Mouse (Mus musculus) adrenal gland, postnatal 10 days (tissue): ENCODE measurements around the gene Dnajb9. TPM values are rescaled to one million over a fixed set of nuclear protein-coding genes. Genes with fewer than 3 reads are reported as not detected.

Source experiments
- microRNA-seq: library from miRNA; unstranded; fragments of <30 nt; microRNA quantifications from one replicate; pipeline ENCODE4 v1.2.0, GENCODE M21; 2021
- total RNA-seq, 2 experiments: library from RNA; stranded (reverse); gene quantifications; 2 replicates each; pipeline ENCODE4 v1.2.3; 2021

Dnajb9 gene
- total RNA-seq, 2 experiments from 2014 or later, result 27.0 to 41.1 TPM

Small RNA genes lying within 50 kb of the gene (microRNA-seq; reads per million reads assigned to microRNA genes)
- not detected for gene Mir5627

Other genes with a start within 250 kb of the Dnajb9 start
- gene Pnpla8, start 11.0 kb upstream of the Dnajb9 start, total RNA-seq, result 100 to 1,000 TPM; 131 to 144 TPM
- gene Nrcam, start 118.6 kb upstream of the Dnajb9 start, total RNA-seq, result 10 to 100 TPM in 1 of 2 experiments, 1 to 10 TPM in 1; 5.8 to 12.0 TPM